ENCODE assay signal across 16 mouse cellular contexts in genomic region chr14:123622969-123623368, GRCm38 (mm10). TPM values are rescaled to one million over a fixed set of nuclear protein-coding genes. Genes with fewer than 3 reads are reported as not detected.
DNase-seq lines count a peak whose midpoint lies in the region; ATAC-seq lines count a peak whose summit lies in the region.
"Had no signal": no experiment of that assay in that cellular context is flagged by ENCODE, and none has a peak within 500 bp of the region (broad histone marks: within the 10 kb centered on the region; RNA-seq: fewer than 3 reads in every experiment).

No protein-coding gene starts in this region.

- H3K9ac ChIP-seq in hindbrain, embryonic 12.5 days: no peak overlapping the region
- no peak overlapping the region for H3K9ac ChIP-seq in midbrain, embryonic 14.5 days (replicated peaks; ENCODE audit: low read length)
- H3K9ac ChIP-seq: heart, embryonic 13.5 days; liver, embryonic 13.5 days; neural tube, embryonic 12.5 days had no signal

- no peak overlapping the region for H3K4me3 ChIP-seq in hindbrain, embryonic 12.5 days
- H3K4me3 ChIP-seq in hindbrain, embryonic 10.5 days: no peak overlapping the region
- no peak overlapping the region for H3K4me3 ChIP-seq in midbrain, embryonic 14.5 days (replicated peaks; ENCODE audit: low read depth, low read length)
- H3K4me3 ChIP-seq: erythroblast, embryonic 14.5 days; heart, embryonic 13.5 days; liver, embryonic 13.5 days; neural tube, embryonic 12.5 days had no signal

- H3K4me1 ChIP-seq in hindbrain, embryonic 12.5 days: 0 out of 2 replicates have a peak, but pooled peaks cover 3% of the 10 kb centered on the region
- peaks cover 11% of the 10 kb centered on the region for H3K4me1 ChIP-seq in hindbrain, embryonic 10.5 days (replicated peaks)
- peaks cover 15% of the 10 kb centered on the region for H3K4me1 ChIP-seq in midbrain, embryonic 14.5 days (ENCODE audit: control insufficient read depth, insufficient read depth, low read length)
- H3K4me1 ChIP-seq: heart, embryonic 13.5 days; liver, embryonic 13.5 days had no signal

- ATAC-seq in hindbrain, embryonic 12.5 days (ENCODE audit: low FRiP score): peak; percentile 49
- ATAC-seq in midbrain, embryonic 14.5 days (ENCODE audit: low FRiP score, low TSS enrichment): no peak
- ATAC-seq: activated CD4-positive, CD25-positive, alpha-beta regulatory T cell, adult 4 months had no signal

- H3K27me3 ChIP-seq in hindbrain, embryonic 12.5 days: no peaks in the 10 kb centered on the region
- peaks cover 10% of the 10 kb centered on the region for H3K27me3 ChIP-seq in hindbrain, embryonic 10.5 days (ENCODE audit: insufficient read depth, poor library complexity, severe bottlenecking)
- H3K27me3 ChIP-seq in midbrain, embryonic 14.5 days (ENCODE audit: control insufficient read depth, insufficient read depth, low read length): no peaks in the 10 kb centered on the region

- peak; percentile 13 for DNase-seq in cerebellum, adult 8-10 months
- no peak for DNase-seq in cerebellum, adult 11 months
- DNase-seq in hindbrain, embryonic 10.5 days (ENCODE audit: low spot score): no peak
- DNase-seq in NIH3T3 (ENCODE audit: low read depth): peak; percentile 42
- peak; percentile 63 for DNase-seq in midbrain, embryonic 14.5 days
- no peak for DNase-seq in thymus, postnatal 14 days
- DNase-seq in urinary bladder, adult 2 months (ENCODE audit: low spot score): no peak
- DNase-seq: kidney, adult 2 months; kidney, postnatal 4 days; liver, embryonic 13.5 days; thymus, adult 18-20 months had no signal

- H3K4me2 ChIP-seq in hindbrain, embryonic 12.5 days (replicated peaks): no peak overlapping the region
- H3K4me2 ChIP-seq in midbrain, embryonic 14.5 days (ENCODE audit: low read length): no peak overlapping the region
- H3K4me2 ChIP-seq: heart, embryonic 13.5 days; liver, embryonic 13.5 days; neural tube, embryonic 12.5 days had no signal

- H3K9me3 ChIP-seq in hindbrain, embryonic 12.5 days (replicated peaks): no peaks in the 10 kb centered on the region
- H3K9me3 ChIP-seq in hindbrain, embryonic 10.5 days: no peaks in the 10 kb centered on the region
- no peaks in the 10 kb centered on the region for H3K9me3 ChIP-seq in midbrain, embryonic 14.5 days (ENCODE audit: control insufficient read depth, low read length)
- H3K9me3 ChIP-seq: heart, embryonic 13.5 days; liver, embryonic 13.5 days; neural tube, embryonic 12.5 days had no signal

- 7% methylated on average over 1 of the region's 1 CpGs for WGBS in hindbrain, embryonic 12.5 days
- 59% methylated on average over 1 of the region's 1 CpGs for WGBS in hindbrain, embryonic 10.5 days
- 3% methylated on average over 1 of the region's 1 CpGs for WGBS in midbrain, embryonic 14.5 days

- no peaks in the 10 kb centered on the region for H3K36me3 ChIP-seq in hindbrain, embryonic 12.5 days
- no peaks in the 10 kb centered on the region for H3K36me3 ChIP-seq in hindbrain, embryonic 10.5 days
- H3K36me3 ChIP-seq in midbrain, embryonic 14.5 days (ENCODE audit: control insufficient read depth, insufficient read depth, low read length): no peaks in the 10 kb centered on the region
- H3K36me3 ChIP-seq: heart, embryonic 13.5 days; liver, embryonic 13.5 days; neural tube, embryonic 12.5 days had no signal

- peak overlapping the region; percentile 18 for H3K27ac ChIP-seq in hindbrain, embryonic 12.5 days
- H3K27ac ChIP-seq in hindbrain, embryonic 10.5 days: no peak overlapping the region
- no peak overlapping the region for H3K27ac ChIP-seq in midbrain, embryonic 14.5 days (replicated peaks; ENCODE audit: low read depth, low read length)
- H3K27ac ChIP-seq: heart, embryonic 13.5 days; liver, embryonic 13.5 days; neural tube, embryonic 12.5 days had no signal

RNA-seq across cellular contexts. Expression of gene Nalcn, which starts 4.0 kb away (rescaled TPM):
- polyA plus RNA-seq in hindbrain, embryonic 12.5 days (2016; fragmentation: Nextera tagmentation; extraction: Ambion mirVana): 4.5 and 4.6 TPM in 2 replicates
- 1.4 TPM in 2 replicates for polyA plus RNA-seq in hindbrain, embryonic 10.5 days (2016; fragmentation: Nextera tagmentation; extraction: Ambion mirVana)
- 12.5 and 14.9 TPM in 2 replicates for polyA plus RNA-seq in midbrain, embryonic 14.5 days (2014; fragmentation: Nextera tagmentation; extraction: Ambion mirVana)
- 0.44 and 0.65 TPM in 2 replicates for polyA plus RNA-seq in urinary bladder, adult 2 months (2012; rRNA removed)
- polyA plus RNA-seq: activated CD4-positive, CD25-positive, alpha-beta regulatory T cell, adult 4 months; erythroblast, embryonic 14.5 days had no signal

RNA-seq across cellular contexts. Expression of gene Itgbl1, which starts 36.8 kb away (rescaled TPM):
- polyA plus RNA-seq in hindbrain, embryonic 12.5 days (2016; fragmentation: Nextera tagmentation; extraction: Ambion mirVana): 1.9 and 2.0 TPM in 2 replicates
- 0.22 and 0.46 TPM in 2 replicates for polyA plus RNA-seq in hindbrain, embryonic 10.5 days (2016; fragmentation: Nextera tagmentation; extraction: Ambion mirVana)
- 3.1 and 3.9 TPM in 2 replicates for polyA plus RNA-seq in midbrain, embryonic 14.5 days (2014; fragmentation: Nextera tagmentation; extraction: Ambion mirVana)
- 7.5 and 11.7 TPM in 2 replicates for polyA plus RNA-seq in urinary bladder, adult 2 months (2012; rRNA removed)
- polyA plus RNA-seq: activated CD4-positive, CD25-positive, alpha-beta regulatory T cell, adult 4 months; erythroblast, embryonic 14.5 days had no signal

Comparison
In these comparisons a context has a peak if more than half of its experiments do, and no peak if none do; other contexts are left out.
1. DNase-seq: peak in cerebellum, adult 8-10 months (single experiment), NIH3T3 (single experiment) and midbrain, embryonic 14.5 days (single experiment); none in cerebellum, adult 11 months (single experiment), hindbrain, embryonic 10.5 days (single experiment), thymus, postnatal 14 days (single experiment) and urinary bladder, adult 2 months (single experiment).